In genomic region chr11:84524511-84525270, GRCm38 (mm10) we compare ENCODE assay signal across 9 mouse cellular contexts. TPM values are rescaled to one million over a fixed set of nuclear protein-coding genes. Genes with fewer than 3 reads are reported as not detected.
DNase-seq lines count a peak whose midpoint lies in the region; ATAC-seq and TF ChIP-seq lines count a peak whose summit lies in the region.
"Had no signal": no experiment of that assay in that cellular context is flagged by ENCODE, and none has a peak within 500 bp of the region (broad histone marks: within the 10 kb centered on the region; RNA-seq: fewer than 3 reads in every experiment).

No protein-coding gene starts in this region.

- peak; percentile 90 for DNase-seq in heart, adult 11 months
- no peak for DNase-seq in heart, postnatal 25 days (ENCODE audit: low spot score)
- DNase-seq in limb, embryonic 11.5 days (ENCODE audit: low spot score) = peak; percentile 70
- no peak for DNase-seq in right cerebral cortex, postnatal 25 days
- no peak for DNase-seq in thymus, postnatal 25 days

- intact Hi-C loops in heart, postnatal 25 days (cut with DNase I) = loop anchor here (10.0 kb wide), 1 partner anchor 270 kb away; no protein-coding TSS in a partner anchor

- peak overlapping the region; percentile 38; the same call in 1 of the 2 replicates for H3K4me3 ChIP-seq in bone marrow macrophage, adult 2 months (ENCODE audit: insufficient read depth, low read length)
- peak overlapping the region; percentile 42 for H3K4me3 ChIP-seq in forebrain, embryonic 16.5 days (replicated peaks; ENCODE audit: low read length)
- H3K4me3 ChIP-seq in limb, embryonic 11.5 days (ENCODE audit: low read depth, low read length) = peak overlapping the region; percentile 41
- H3K4me3 ChIP-seq in small intestine, adult 2 months (ENCODE audit: low read depth, low read length) = peak overlapping the region; percentile 49

- peaks cover 4% of the 10 kb centered on the region; the same call in 1 of the 2 replicates for H3K4me1 ChIP-seq in bone marrow macrophage, adult 2 months (ENCODE audit: control insufficient read depth, insufficient read depth, low read length)
- peaks cover 31% of the 10 kb centered on the region for H3K4me1 ChIP-seq in forebrain, embryonic 16.5 days (replicated peaks; ENCODE audit: control insufficient read depth, insufficient read depth, low read length)
- peaks cover 9% of the 10 kb centered on the region for H3K4me1 ChIP-seq in limb, embryonic 11.5 days (ENCODE audit: control insufficient read depth, insufficient read depth, low read length)
- H3K4me1 ChIP-seq in small intestine, adult 2 months (ENCODE audit: control insufficient read depth, insufficient read depth, insufficient read length, low read length) = peaks cover 14% of the 10 kb centered on the region

- no peak for TF ChIP-seq POLR2A in bone marrow macrophage, adult 2 months (IDR thresholded peaks at IDR 0.05; ENCODE audit: borderline replicate concordance, low read depth, low read length)
- TF ChIP-seq POLR2A in small intestine, adult 2 months (IDR thresholded peaks at IDR 0.05; ENCODE audit: low read depth, low read length) = no peak

- 0 out of 2 replicates have a peak overlapping the region, but pooled peaks have one; percentile 5 for H3K9ac ChIP-seq in forebrain, embryonic 16.5 days (replicated peaks; ENCODE audit: low read depth, low read length)
- H3K9ac ChIP-seq in limb, embryonic 11.5 days (ENCODE audit: low read length) = peak overlapping the region; percentile 28; the same call in 1 of the 2 replicates

- no peaks in the 10 kb centered on the region for H3K36me3 ChIP-seq in forebrain, embryonic 16.5 days (ENCODE audit: control insufficient read depth, insufficient read depth)
- no peaks in the 10 kb centered on the region for H3K36me3 ChIP-seq in limb, embryonic 11.5 days (ENCODE audit: control insufficient read depth, insufficient read depth, low read length)
- no peaks in the 10 kb centered on the region for H3K36me3 ChIP-seq in small intestine, adult 2 months (ENCODE audit: control insufficient read depth, insufficient read depth, low read length)

- H3K27ac ChIP-seq in bone marrow macrophage, adult 2 months (ENCODE audit: insufficient read depth, low read depth, low read length) = no peak overlapping the region
- no peak overlapping the region for H3K27ac ChIP-seq in forebrain, embryonic 16.5 days (ENCODE audit: low read length)
- no peak overlapping the region for H3K27ac ChIP-seq in limb, embryonic 11.5 days (replicated peaks; ENCODE audit: low read depth, low read length)
- no peak overlapping the region for H3K27ac ChIP-seq in small intestine, adult 2 months (ENCODE audit: insufficient read depth, low read depth, low read length)

- peaks cover 68% of the 10 kb centered on the region for H3K27me3 ChIP-seq in forebrain, embryonic 16.5 days (replicated peaks; ENCODE audit: control insufficient read depth, insufficient read depth, low read length)
- peaks cover 91% of the 10 kb centered on the region for H3K27me3 ChIP-seq in limb, embryonic 11.5 days (ENCODE audit: control insufficient read depth, insufficient read depth, low read length)
- peaks cover 96% of the 10 kb centered on the region for H3K27me3 ChIP-seq in small intestine, adult 2 months (ENCODE audit: control insufficient read depth, insufficient read depth, low read length)

- no peaks in the 10 kb centered on the region for H3K9me3 ChIP-seq in forebrain, embryonic 16.5 days (ENCODE audit: control insufficient read depth, low read length)
- no peaks in the 10 kb centered on the region for H3K9me3 ChIP-seq in limb, embryonic 11.5 days (ENCODE audit: control insufficient read depth, low read length)

- ATAC-seq in forebrain, embryonic 16.5 days = peak; percentile 13; the same call in 1 of the 2 replicates
- no peak for ATAC-seq in limb, embryonic 11.5 days (ENCODE audit: insufficient number of reproducible peaks, low FRiP score, low TSS enrichment, low read depth)

- WGBS in forebrain, embryonic 16.5 days = under 1% methylated on average over 48 of the region's 48 CpGs
- WGBS in limb, embryonic 11.5 days = under 1% methylated on average over 48 of the region's 48 CpGs
- 2% methylated on average over 48 of the region's 48 CpGs for WGBS in small intestine, adult 2 months

- peak overlapping the region; percentile 65 for H3K4me2 ChIP-seq in forebrain, embryonic 16.5 days (ENCODE audit: low read length)
- peak overlapping the region; percentile 87 for H3K4me2 ChIP-seq in limb, embryonic 11.5 days (ENCODE audit: low read depth, severe bottlenecking)

- no peak for TF ChIP-seq CTCF in bone marrow macrophage, adult 2 months (IDR thresholded peaks at IDR 0.05; ENCODE audit: low read depth, low read length)
- no peak for TF ChIP-seq CTCF in small intestine, adult 2 months (IDR thresholded peaks at IDR 0.05; ENCODE audit: extremely low read depth, insufficient read length, insufficient replicate concordance, low read depth, low read length)

RNA-seq across cellular contexts. Expression of gene Lhx1, which starts 0.6 kb away (rescaled TPM):
- not detected for total RNA-seq in heart, postnatal 25 days (2021)
- polyA plus RNA-seq in bone marrow macrophage, adult 2 months (2012; ENCODE audit: insufficient read depth, insufficient read length, missing spikeins) = not detected in 2 replicates
- polyA plus RNA-seq in forebrain, embryonic 16.5 days (2015; fragmentation: Nextera tagmentation; extraction: Ambion mirVana) = 2.7 and 3.0 TPM in 2 replicates
- 0.36 and 0.60 TPM in 2 replicates for polyA plus RNA-seq in limb, embryonic 11.5 days (2014; fragmentation: Nextera tagmentation; extraction: Ambion mirVana)
- 0.14 and 0.49 TPM in 2 replicates for polyA plus RNA-seq in small intestine, adult 2 months (2012; rRNA removed)
- polyA plus RNA-seq: C2C12 had no signal

RNA-seq across cellular contexts. Expression of gene Aatf, which starts 11.4 kb away (rescaled TPM):
- total RNA-seq in heart, postnatal 25 days (2021) = 10 to 100 TPM; 12.8 to 13.1 TPM
- polyA plus RNA-seq in bone marrow macrophage, adult 2 months (2012; ENCODE audit: insufficient read depth, insufficient read length, missing spikeins) = 15.2 and 17.4 TPM in 2 replicates
- 56.9 and 58.5 TPM in 2 replicates for polyA plus RNA-seq in forebrain, embryonic 16.5 days (2015; fragmentation: Nextera tagmentation; extraction: Ambion mirVana)
- 51.1 and 53.3 TPM in 2 replicates for polyA plus RNA-seq in limb, embryonic 11.5 days (2014; fragmentation: Nextera tagmentation; extraction: Ambion mirVana)
- 2.2 and 4.7 TPM in 2 replicates for polyA plus RNA-seq in small intestine, adult 2 months (2012; rRNA removed)

Comparison
In these comparisons a context has a peak if more than half of its experiments do, and no peak if none do; other contexts are left out.
1. DNase-seq: peak in heart, adult 11 months (single experiment) and limb, embryonic 11.5 days (single experiment); none in heart, postnatal 25 days (single experiment), right cerebral cortex, postnatal 25 days (single experiment) and thymus, postnatal 25 days (single experiment).
2. Peak in every context shown above with its lines, with median percentiles within 50 percentile points of each other: H3K4me3 ChIP-seq.